Mouse (Mus musculus): Measurements from ENCODE around the gene Vangl2. TPM values are rescaled to one million over a fixed set of nuclear protein-coding genes. Genes with fewer than 3 reads are reported as not detected.
"Not testable (repeated sequence)": the region's sequence is repeated elsewhere in the genome, so short reads cannot be mapped to it uniquely, and the experiment has no call there.

Vangl2 gene
- polyA plus RNA-seq, 1 experiment = 9.6 TPM

DNA sequence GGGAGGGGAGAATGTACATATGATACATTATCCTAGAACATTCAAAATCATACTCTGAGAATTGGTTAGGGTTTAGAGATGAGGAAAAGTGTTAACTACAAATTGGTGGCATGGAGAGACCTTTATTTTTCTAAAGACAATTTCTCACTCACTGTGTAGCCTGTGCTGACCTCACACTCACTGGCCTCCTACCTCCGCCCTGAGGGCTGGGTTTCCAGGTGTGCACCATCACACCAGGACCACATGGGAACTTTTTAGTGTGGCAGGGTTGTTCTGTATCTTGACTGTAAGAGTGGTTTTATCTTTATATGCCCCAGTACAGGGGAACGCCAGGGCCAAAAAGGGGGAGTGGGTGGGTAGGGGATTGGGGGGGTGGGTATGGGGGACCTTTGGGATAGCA, 50.4 kb downstream of the Vangl2 start:
- no peaks in the 10 kb centered on the region for H3K4me1 ChIP-seq (ENCODE audit: control insufficient read depth, insufficient read depth, low read length)
- DNase-seq = no peak
- TF ChIP-seq CTCF (IDR thresholded peaks at IDR 0.05; ENCODE audit: insufficient read depth, low read length) (no peak), POLR2A (IDR thresholded peaks at IDR 0.05; ENCODE audit: borderline replicate concordance, extremely low read depth, low read depth, low read length) (no peak)
- 79% methylated on average over 2 of the region's 2 CpGs for WGBS
- no peak overlapping the region for H3K4me3 ChIP-seq (replicated peaks; ENCODE audit: extremely low read depth, low read depth, low read length)

DNA sequence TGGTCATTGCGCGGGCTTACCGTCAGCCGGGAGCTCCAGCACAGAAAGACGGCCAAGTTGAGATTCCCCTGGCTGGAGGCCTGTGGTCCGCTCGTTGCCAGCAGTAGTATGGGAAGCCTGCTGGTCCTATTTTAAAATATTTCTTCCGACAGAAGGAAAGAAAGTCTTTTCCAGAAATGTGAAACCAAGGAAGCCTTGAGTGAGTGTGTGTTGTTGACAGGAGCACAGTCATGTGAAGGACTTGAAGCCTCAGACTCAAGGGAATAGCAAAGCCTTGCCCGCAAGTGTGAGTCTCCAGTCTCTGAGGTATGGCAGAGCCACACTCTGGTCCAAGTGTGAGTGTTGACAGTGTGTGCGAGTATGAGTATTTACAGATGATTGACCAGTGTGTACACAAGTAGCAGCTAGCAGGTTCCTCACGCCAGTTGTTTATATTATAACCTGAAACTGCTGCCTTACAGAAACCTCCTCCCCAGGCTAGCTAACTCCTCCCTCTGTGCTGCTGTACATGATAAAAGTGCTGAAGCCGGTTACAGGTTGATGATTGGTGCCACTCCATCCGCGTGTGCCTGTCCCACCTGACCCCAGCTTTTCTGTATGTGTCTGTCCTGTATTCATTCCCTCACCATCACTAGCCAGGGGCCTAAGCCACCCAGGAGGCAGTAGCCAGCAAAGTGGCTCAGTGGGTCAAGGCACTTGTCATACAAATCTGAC, 51.3 kb downstream of the Vangl2 start:
- no peak for DNase-seq
- Histone ChIP-seq H3K4me1 (ENCODE audit: control insufficient read depth, insufficient read depth, low read length) (no peaks in the 10 kb centered on the region), H3K4me3 (replicated peaks; ENCODE audit: extremely low read depth, low read depth, low read length) (no peak overlapping the region)
- TF ChIP-seq CTCF (IDR thresholded peaks at IDR 0.05; ENCODE audit: insufficient read depth, low read length) (no peak), POLR2A (IDR thresholded peaks at IDR 0.05; ENCODE audit: borderline replicate concordance, extremely low read depth, low read depth, low read length) (no peak)
- WGBS = 73% methylated on average over 14 of the region's 14 CpGs

DNA sequence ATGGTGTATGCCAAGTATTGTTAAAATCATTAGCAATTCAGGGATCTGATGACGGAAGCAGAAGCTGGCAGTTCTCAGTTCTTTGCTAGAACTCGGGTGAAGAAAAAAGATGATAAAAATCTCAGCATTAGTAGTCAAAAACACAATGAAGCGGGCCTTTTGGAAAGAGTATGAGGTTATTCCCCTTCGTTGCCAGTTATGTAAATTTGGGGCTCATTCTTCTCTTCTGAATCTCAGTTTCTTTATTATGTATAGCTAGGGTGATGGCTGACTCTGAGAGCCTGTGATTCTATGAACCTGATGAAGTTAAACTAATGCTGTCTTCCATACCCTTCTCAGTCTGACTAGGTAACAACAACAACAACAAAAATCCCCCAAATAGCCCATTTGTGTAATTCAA, 52.4 kb downstream of the Vangl2 start:
- H3K4me3 ChIP-seq (replicated peaks; ENCODE audit: extremely low read depth, low read depth, low read length) = no peak overlapping the region
- no peak for DNase-seq
- no peak for TF ChIP-seq POLR2A (IDR thresholded peaks at IDR 0.05; ENCODE audit: borderline replicate concordance, extremely low read depth, low read depth, low read length)
- TF ChIP-seq CTCF (IDR thresholded peaks at IDR 0.05; ENCODE audit: insufficient read depth, low read length) = no peak
- no peaks in the 10 kb centered on the region for H3K4me1 ChIP-seq (ENCODE audit: control insufficient read depth, insufficient read depth, low read length)
- WGBS = 80% methylated on average over 4 of the region's 4 CpGs

DNA sequence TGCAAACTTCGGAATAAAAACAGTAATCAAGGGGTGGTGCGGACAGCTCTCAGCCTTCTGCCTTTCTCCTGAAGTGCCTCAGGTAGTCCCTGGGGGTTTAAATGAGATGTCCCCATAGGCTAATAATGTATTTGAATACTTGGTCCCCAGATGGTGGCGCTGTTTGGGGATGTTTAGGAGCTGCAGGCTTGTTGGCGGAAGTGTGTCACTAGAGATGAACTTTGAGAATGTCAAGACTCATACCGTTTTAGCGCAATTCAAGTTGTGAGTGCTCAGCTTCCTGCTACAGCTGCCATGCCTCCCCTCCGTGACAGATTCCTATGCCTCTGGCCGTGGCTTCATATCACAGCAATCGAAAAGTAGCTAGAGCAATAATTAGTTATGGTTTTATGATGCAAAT, 52.9 kb downstream of the Vangl2 start:
- H3K4me1 ChIP-seq (ENCODE audit: control insufficient read depth, insufficient read depth, low read length) = no peaks in the 10 kb centered on the region
- 88% methylated on average over 9 of the region's 9 CpGs for WGBS
- DNase-seq = no peak
- no peak overlapping the region for H3K4me3 ChIP-seq (replicated peaks; ENCODE audit: extremely low read depth, low read depth, low read length)
- TF ChIP-seq POLR2A (IDR thresholded peaks at IDR 0.05; ENCODE audit: borderline replicate concordance, extremely low read depth, low read depth, low read length) (no peak), CTCF (IDR thresholded peaks at IDR 0.05; ENCODE audit: insufficient read depth, low read length) (no peak)

DNA sequence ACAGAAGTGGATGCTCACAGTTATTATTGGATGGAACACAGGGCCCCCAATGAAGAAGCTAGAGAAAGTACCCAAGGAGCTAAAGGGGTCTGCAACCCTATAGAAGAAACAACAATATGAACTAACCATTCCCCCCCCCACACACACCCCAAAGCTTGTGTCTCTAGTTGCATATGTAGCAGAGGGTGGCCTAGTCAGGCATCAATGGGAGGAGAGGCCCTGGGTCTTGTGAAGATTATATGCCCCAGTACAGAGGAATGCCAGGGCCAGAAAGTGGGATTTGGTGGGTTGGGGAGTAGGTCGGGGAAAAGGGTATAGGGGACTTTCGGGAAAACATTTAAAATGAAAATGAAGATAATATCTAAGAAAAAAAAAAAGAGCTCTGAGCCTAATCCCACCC, 53.9 kb downstream of the Vangl2 start:
- DNase-seq; H3K4me1 ChIP-seq (ENCODE audit: control insufficient read depth, insufficient read depth, low read length); H3K4me3 ChIP-seq (replicated peaks; ENCODE audit: extremely low read depth, low read depth, low read length): not testable (repeated sequence)
- 89% methylated on average over 2 of the region's 2 CpGs for WGBS

DNA sequence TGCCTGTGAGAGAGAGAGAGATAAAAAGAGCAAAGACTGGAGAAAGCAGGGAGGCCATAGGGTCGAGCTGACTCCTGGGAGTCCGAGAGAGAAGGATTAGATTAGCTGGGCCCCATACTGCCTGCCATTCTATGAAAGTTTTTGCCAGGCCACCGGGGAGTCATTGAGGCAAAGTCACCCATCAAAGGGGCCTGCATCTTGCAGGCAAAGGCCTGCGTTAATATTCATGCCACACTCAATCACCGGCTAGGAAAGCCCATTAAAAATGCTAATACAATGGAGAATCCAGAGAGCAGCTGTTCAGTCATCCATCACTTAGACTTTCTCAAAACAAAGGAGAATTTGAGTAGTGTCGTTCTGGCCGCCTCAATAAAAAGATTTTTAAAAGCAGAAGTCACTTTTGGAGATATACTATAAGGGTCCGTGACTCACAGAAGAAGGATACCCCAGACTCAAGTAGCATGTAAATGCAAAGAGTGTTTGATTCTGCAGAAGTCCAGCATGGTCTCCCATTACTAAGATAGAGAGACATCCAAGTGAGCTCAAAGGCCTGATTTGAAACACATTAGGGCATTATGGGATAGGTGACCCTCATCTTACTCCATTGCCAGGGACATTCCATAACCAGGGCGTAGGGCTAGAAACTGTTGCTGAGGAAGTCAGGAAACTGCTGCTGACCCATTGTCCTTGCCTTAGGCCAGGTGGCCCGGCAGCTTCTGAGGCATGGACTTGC, 57.2 kb downstream of the Vangl2 start:
- DNase-seq = no peak
- WGBS = 59% methylated on average over 10 of the region's 10 CpGs
- no peaks in the 10 kb centered on the region for H3K4me1 ChIP-seq (ENCODE audit: control insufficient read depth, insufficient read depth, low read length)
- H3K4me3 ChIP-seq (replicated peaks; ENCODE audit: extremely low read depth, low read depth, low read length) = no peak overlapping the region
- TF ChIP-seq POLR2A (IDR thresholded peaks at IDR 0.05; ENCODE audit: borderline replicate concordance, extremely low read depth, low read depth, low read length) = no peak
- no peak for TF ChIP-seq CTCF (IDR thresholded peaks at IDR 0.05; ENCODE audit: insufficient read depth, low read length)

DNA sequence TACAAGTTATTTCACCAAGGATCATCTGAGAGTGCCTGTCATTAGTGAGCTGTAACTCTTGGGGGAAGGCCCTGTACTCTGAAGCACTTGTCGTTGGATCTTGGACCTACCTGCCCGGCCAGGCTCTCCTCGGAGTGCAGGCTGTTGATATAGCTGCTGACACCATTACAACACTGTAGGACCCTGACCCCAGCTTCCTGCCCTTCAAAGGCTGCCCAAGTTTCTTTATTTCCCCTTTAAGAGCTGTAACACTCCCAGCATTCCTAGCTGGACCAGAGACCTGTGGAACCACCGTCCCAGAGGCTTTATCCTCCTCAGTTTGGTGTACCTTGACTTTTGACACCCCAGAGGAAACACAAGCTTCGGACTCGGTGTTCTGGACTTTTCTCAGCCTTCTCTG, 59.0 kb downstream of the Vangl2 start:
- DNase-seq = no peak
- Histone ChIP-seq H3K4me1 (ENCODE audit: control insufficient read depth, insufficient read depth, low read length) (no peaks in the 10 kb centered on the region), H3K4me3 (replicated peaks; ENCODE audit: extremely low read depth, low read depth, low read length) (no peak overlapping the region)
- TF ChIP-seq CTCF (IDR thresholded peaks at IDR 0.05; ENCODE audit: insufficient read depth, low read length) (no peak), POLR2A (IDR thresholded peaks at IDR 0.05; ENCODE audit: borderline replicate concordance, extremely low read depth, low read depth, low read length) (no peak)
- 76% methylated on average over 6 of the region's 6 CpGs for WGBS

DNA sequence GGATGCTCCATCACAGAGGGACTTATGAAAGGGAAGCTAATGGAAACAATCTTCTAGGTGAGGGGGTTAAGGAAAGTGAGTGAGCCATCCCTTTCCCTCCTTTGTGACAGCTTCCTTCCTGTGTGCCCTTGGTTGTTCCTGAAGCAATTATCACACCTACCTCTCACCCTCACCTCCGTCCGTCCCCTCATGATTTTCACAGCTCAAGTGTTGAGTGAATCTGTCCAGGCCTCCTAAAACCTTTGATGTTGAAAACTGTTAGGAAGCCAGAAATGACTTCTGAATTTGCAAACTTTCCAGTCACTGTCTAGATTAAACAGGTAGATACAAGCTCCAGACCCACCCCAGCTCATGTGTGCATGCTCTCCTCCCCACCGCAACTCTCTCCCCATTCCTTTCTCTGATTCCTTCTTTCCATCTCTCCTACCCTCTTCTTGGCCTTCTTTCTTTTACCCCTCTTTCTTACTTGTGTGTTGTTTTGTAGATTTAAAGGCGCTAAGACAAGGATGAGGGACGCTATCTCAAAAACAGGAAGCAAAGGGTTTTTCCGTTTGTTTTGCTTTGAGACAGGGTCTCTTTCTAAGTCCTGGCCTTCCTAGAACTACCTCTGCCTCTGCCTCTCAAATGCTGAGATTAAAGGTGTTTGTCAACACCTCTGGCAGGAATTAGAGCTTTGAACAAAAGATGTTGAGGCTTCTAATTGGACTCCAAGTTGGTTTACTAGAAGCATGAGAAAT, 62.0 kb downstream of the Vangl2 start:
- 53% methylated on average over 6 of the region's 6 CpGs for WGBS
- H3K4me3 ChIP-seq (replicated peaks; ENCODE audit: extremely low read depth, low read depth, low read length) = no peak overlapping the region
- no peak for DNase-seq
- TF ChIP-seq POLR2A (IDR thresholded peaks at IDR 0.05; ENCODE audit: borderline replicate concordance, extremely low read depth, low read depth, low read length) = no peak
- TF ChIP-seq CTCF (IDR thresholded peaks at IDR 0.05; ENCODE audit: insufficient read depth, low read length) = no peak
- H3K4me1 ChIP-seq (ENCODE audit: control insufficient read depth, insufficient read depth, low read length) = no peaks in the 10 kb centered on the region

DNA sequence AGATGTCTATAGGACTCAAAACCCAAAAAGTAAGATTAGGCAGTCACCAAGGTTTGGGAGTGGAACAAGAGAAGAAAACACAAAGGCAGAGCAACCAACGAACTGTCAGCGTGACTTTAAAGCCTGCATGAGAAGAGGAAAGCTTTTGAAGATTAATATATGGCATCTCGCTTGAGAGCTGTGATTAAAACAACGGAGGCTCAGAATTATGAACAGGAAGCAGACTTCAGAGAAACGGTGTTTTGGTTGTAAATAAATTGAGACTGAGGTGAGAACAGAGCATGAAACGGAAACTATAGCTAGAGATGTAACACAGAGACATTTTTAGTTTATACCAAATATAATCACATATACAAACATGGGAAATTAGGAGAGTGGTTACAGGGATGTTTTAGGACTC, 64.6 kb downstream of the Vangl2 start:
- no peak for DNase-seq
- H3K4me3 ChIP-seq (replicated peaks; ENCODE audit: extremely low read depth, low read depth, low read length) = no peak overlapping the region
- 42% methylated on average over 6 of the region's 6 CpGs for WGBS
- no peaks in the 10 kb centered on the region for H3K4me1 ChIP-seq (ENCODE audit: control insufficient read depth, insufficient read depth, low read length)
- TF ChIP-seq POLR2A (IDR thresholded peaks at IDR 0.05; ENCODE audit: borderline replicate concordance, extremely low read depth, low read depth, low read length) (no peak), CTCF (IDR thresholded peaks at IDR 0.05; ENCODE audit: insufficient read depth, low read length) (no peak)
